Mouse (Mus musculus) left cerebral cortex, postnatal 4 days (tissue): ENCODE measurements at regions not wholly inside any gene's neighbourhood (a gene's known extent, or its start where the extent isn't known, plus 50 kb on each side); places are given as distances from the start of the nearest gene placed in this dataset.
A peak's percentile ranks its signal among the peaks of the same experiment; 100 is the strongest.
"Not testable (repeated sequence)": the region's sequence is repeated elsewhere in the genome, so short reads cannot be mapped to it uniquely, and the experiment has no call there.

Experiments used
- DNase-seq: peaks from one replicate; pipeline ENCODE4 v3.0.0-alpha.2; 2022
- intact Hi-C: fragments of 180-260 bp; cut with DNase I; formaldehyde crosslinking; loops from one replicate; pipeline ENCODE4 v1.15.1; 2025

DNA sequence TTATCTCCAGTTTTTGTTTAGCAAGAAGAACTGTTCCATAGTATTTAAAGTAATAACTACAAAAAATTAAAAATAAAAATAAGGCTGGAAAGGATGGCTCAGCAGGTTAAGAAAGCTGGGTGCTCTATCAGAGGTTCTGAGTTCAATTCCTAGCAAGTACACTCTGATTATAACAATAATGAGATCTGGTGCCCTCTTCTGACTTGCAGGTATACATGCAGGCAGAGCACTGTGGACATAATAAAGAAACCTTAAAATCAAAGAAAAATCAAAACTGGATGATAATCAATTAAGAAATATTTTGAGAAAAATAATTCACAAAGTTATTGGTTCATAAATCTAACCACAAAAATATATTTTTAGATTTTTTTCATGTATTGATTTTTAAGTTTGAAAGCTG is 346.7 kb upstream of the Cdh8 start:
- intact Hi-C loops: no loop called here
- DNase-seq: no peak

DNA sequence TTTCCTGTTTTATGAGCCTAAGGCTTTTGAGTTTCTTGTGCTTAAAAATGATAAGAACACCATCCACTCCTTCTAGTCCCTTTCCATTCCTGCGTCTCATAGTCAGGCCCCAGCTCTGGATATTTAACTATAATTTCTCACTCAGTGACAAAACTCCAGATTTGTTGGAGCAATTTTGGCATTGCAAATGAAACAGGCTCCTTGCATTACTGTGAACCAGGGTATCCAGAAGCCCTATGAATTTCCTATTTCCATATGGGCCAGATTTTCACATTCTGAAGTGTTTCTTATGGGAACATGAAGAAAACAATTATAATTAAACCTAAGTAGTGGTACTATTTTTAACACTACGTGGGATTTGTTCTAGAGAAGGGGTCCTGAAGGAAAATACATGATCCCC is 319.9 kb upstream of the Cdh8 start:
- intact Hi-C loops: no loop called here
- no peak for DNase-seq

DNA sequence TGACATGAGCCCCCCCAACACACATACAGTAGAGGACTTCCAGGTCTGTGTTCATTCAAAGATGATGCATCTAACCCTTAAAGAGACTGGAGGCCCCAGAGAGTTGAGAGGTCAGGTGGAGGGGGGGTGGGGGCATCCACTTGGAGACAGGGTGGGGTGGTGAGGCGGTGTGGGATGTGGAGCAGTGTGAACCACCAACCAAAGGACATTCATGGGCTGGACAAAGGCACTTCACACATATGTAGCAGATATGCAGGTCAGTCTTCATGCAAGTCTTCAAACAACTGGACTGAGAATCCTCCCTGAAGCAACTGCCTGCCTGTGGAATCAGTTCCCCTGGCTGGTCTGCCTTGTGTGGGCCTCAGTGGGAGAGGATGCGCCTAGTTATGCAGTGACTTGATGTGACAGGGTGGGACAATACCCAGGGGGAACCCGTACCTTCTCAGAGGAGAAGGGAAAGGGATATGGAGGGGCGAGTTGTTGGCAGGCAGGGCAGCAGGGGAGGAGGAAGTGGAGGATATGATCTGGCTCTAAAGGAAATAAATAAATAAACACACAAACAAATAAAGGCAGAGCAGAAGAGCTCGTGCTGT is 308.5 kb upstream of the Cdh8 start:
- no peak for DNase-seq
- intact Hi-C loops: no loop called here

DNA sequence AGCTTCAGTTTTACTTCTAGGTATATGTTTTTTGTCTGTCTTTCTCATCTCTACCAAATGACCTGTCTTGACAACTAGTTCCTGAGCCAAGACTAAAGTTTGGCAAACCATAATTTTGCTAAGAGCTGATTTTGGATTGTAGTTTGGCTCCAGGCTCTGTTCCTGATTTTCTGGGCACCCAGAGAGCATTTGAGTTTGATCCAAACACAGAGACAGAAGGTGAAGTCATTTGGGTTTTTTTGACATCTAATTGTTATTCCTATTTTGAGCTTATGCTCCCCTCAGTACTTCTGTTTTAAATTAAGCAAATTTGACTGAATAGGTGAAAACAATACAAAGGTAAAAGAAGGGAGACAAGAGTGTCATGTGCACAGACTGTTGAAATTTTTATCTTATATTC is 302.7 kb upstream of the Cdh8 start:
- intact Hi-C loops: no loop called here
- no peak for DNase-seq

DNA sequence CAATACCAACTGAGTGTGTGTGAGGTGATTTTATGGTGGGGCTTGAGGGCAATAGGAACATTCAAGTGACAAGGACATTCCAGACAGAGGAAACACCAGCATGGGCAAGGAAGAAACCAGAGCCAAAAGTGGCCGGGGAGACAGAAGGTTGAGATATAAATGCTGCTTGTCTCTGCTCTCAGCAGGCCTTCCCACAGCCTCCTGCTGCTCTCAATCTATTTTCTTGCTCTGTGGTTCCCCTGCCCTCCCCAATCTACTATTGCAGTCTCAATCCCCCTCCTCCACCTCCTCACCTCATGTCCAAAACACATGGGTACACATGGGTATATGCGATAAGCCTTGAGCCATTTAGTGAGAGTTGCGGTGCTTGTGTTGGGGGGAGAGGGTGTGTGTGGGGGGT is 265.4 kb upstream of the Cdh8 start:
- intact Hi-C loops: no loop called here
- peak; percentile 23 for DNase-seq

DNA sequence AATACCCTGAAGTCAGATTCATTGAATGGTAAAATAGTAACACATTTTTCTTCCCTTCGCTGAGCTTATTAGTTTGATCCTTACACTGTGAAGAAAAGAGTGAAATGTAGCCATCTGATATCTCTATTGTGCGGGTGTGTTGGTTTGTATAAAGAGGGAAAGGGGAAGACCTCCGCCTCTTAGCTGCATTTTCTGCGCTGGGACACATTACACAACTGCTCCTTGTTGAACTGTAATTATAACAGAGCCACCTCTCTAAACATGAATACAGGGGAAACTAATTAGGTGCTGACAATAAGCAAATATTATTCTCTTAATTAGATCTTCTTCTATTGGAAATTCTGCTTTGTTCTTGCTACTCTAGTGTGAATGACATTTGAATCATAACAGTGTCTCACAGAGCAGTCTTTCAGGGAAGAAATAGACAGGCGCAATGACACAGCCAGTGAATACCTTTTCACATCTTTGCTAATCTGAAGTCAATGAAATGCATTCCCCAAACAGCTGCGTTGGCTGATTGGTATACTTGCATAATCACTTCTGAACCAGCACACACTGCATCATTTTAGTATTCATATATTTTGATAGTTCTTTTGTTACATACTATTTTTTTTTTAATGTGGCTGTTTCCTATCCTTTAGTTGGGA is 263.1 kb upstream of the Cdh8 start:
- DNase-seq, intact Hi-C loops: not testable (repeated sequence)

DNA sequence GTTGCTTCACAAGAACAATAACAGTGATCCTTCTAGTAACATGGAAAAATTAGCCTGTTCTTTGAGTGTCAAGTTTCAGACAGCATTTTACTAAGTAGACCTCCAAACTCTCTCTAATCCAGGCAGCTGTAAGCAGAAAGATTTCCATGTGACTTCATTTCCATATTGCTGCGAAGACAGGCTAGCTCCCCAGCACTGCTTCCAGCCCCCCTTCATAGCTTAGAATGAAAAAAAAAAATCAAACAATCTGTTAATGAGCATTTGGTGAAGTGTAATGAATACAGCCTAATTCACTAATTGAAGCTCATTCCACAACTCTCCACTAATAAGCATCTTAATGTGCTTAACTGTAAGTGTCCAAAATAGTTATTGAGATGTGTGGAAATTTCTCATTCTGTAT is 251.4 kb upstream of the Cdh8 start:
- not testable (repeated sequence) for DNase-seq
- intact Hi-C loops: loop anchor here (5.0 kb wide), 1 partner anchor 165 kb away; no protein-coding TSS in a partner anchor

DNA sequence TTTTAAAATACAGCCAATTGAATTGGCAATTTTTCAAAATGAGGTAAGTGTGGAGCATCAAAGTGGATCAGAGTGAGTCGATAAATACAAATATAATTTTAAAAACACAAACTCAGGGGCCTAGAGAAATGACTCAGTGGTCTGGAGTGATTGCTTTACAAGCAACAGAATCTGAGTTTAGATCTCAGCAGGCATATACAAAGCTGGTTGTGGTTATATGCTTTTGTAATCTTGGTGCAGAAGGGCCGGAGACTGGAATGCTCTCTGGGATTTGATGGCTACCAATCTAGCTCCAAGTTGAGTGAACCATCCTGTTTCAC is 235.0 kb upstream of the Cdh8 start:
- no peak for DNase-seq
- intact Hi-C loops: no loop called here

DNA sequence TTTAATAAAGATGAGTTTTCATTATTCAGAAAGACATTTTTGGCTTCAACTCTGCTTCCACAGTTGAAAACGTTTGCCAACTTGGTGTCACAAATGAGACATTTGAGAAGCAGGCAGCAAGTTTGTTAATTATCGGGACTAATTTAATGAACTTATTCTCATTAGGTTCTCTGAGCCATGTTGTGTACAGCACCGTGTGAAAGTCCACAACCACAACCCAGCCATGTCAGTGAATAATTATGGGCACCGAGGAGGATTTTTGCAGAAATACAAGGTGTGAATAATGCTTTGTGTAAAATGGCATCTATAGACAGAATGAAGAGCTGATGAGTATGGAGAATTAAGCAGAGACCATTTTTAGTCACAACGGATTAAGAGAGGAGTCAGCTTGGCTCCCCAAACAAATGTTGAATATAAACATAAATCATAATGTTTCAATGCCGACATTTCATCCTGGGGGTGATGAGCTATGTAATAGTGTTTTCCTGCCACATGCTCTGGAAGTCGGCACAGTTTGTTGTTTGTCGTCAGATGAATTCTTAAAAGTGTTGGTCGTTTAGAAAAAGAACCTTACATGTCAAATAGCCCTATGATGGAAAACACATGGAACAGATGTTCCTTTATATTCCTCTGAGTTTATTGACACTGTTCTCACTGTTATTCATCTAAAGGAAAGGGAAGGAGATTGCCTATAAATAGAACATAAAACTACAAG is 234.5 kb upstream of the Cdh8 start:
- intact Hi-C loops: no loop called here
- no peak for DNase-seq

DNA sequence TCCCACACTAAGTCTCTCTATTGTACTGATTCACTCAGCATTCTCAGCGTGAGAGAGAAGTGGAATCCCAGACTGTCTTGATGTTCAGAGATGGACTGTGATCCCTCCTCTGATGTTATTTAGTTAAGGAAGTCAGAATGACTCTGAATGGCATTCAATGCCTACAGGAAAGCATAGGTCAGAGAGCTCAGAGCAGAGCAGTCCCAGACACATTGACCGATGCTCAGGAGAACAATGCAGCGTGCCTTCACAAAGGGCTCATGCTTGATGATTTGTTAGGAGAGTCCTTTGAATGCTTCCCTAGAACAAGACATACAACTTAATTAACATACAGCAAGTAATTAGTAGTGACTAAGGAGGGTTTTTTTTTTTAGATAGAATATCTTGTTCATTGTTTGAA is 224.3 kb upstream of the Cdh8 start:
- intact Hi-C loops: no loop called here
- no peak for DNase-seq

DNA sequence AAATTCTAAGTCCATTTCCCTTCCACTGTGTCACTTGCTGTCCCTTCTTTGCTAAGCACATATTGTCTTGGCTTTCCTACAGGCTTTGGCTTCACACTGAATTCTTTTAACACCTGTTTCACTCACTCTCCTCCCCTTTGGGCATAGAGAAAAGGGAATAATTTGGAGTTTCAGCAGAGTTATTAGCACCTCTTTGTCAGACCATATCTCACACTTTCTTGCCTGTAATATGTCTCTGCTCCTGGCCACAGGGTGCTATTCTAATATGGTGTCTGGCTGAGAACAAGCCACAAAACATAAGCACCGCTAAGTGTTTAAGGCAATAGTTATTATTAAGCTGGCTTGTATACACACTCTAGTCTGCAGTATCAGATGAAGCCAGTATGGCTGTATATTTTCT is 214.7 kb upstream of the Cdh8 start:
- intact Hi-C loops, DNase-seq: not testable (repeated sequence)

DNA sequence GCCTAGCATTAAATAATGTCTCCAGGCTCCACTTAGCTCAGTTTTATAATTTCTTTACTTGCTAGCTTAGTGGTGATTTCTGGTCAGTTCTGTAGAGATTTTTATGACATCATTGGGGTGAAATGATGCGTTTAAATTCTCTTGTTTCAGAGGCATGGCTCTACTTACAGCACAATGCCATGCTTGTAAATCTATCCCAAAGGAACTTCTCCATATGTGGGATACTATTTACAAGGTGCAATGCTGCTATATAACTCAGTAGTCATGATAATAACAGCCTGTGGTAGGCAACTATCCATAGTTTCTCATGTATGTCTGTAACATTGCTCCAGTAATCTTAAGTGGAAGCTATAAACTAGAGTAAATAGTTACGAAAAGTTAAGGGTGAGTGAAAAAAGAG is 205.4 kb upstream of the Cdh8 start:
- intact Hi-C loops: no loop called here
- no peak for DNase-seq

DNA sequence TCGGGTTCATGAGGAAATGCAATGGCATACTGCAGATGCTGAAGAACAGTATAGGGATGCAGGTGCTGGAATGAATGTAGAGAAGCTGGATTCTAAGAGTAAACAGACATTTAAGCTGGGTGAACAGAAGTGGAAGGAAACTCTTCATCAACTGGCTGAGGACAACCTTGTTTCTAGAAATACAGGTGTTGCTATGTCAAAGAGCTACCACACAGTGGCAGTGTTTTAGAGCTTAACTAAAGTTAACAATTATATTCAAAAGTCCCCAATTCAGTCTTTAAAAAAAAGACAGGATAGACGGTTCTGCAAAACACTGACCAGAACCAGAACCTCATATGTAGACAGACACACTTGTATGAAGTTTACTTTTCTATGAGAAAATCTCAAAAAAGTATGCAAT is 188.1 kb upstream of the Cdh8 start:
- DNase-seq: not testable (repeated sequence)
- intact Hi-C loops: loop anchor here (5.0 kb wide), 1 partner anchor 1168 kb away; no protein-coding TSS in a partner anchor

DNA sequence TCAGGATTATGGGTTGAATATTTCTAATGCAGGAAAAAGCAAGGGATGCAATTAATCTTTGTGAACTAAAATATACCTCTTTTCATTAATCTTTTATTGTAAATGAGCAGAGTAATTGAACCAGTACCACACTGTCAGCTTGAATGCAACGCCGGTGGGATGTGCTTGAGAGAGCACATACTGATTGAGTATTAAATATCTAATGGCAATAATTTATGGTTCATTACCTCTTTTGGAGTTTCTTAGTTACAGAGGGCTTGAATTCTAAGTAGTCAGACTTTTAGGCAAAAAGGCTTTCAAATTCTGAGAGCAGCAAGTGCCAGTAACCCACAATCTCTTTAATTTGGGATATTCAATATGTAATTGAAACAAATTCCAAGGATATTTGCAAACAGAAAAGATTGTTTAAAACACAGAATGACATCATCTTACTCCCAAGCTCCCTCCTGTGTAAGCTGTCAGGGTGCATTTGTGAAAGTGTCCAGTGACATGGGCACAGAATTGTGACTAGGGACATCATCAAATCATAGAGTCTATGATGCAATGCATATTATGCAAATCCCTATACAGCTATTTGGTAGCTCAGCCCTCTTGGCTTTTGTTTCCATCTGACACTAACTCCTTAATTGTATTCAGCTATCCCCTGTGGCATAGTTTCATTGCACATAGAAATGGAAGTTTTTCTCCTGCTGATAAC is 175.2 kb upstream of the Cdh8 start:
- intact Hi-C loops: no loop called here
- no peak for DNase-seq

DNA sequence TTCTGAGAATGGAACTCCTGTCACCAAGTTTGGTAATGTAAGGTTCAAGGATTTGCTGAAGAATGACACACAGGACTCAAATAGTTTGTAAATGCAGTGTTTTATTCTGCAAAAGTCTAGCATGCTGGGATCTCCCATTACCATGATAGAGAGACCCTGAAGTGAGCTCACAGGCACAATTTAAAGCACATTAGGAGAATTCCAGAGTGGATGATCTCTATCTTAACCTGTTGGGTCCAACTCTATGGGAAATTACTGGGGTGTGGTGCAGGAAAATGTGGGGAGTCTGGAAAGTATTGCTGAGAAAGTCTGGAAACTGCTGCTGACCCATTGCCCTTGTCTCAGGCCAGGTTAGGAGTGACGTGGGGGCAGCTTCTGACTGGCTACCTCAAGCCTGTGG is 127.8 kb upstream of the Cdh8 start:
- intact Hi-C loops: no loop called here
- DNase-seq: no peak

DNA sequence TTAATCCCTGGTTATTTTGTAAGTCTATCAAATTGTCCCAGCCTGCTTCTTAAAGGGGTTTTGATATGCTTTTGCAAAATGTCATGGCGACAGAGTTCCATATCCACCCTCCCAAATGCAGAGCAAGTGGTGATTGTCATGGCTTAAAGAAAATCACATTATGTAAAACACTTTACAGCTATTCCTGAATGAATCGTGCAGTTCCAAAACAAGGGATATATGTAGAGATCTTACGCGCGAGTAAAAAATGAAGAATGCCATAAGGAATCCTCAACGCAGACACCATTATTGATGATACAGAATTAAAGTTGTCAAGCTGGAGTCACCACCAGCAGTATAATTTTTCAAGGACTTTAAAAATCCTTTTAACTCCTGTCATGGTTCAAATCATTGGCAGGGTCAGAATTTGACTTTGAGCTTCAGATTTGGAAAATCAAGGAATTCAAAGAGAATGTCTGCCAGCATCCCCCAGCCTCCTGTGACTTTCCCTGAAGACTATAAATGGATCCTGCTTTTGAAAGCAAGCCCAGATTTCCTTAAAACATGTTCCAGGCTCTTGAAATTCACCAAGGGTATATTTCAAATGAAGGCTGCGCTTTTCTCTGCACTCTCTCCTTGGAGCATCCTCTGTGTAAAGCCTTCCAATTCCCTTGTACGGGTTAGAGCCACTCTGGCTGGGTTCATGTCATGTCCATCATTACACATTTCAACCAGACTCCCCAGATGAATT is 116.6 kb upstream of the Cdh8 start:
- intact Hi-C loops: no loop called here
- no peak for DNase-seq

DNA sequence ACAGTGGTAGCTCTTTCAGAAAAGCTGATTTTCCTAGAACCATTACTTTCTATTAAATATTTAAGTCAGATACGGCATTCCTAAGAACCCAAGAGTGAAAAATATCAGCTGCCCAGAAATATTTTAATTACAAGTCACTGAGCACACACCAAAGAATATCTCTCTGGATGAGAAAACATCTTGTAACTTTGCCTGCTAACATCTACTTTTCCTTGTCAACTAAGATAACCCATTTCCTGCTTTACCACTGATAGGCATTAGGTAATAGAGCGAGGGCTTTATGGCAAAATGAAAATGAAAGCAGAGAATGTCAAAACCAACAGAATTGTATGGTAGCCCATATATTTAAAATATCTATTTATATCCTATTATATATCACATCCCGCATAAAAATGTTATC is 85.8 kb upstream of the Cdh8 start:
- DNase-seq: no peak
- intact Hi-C loops: loop anchor here (5.0 kb wide), 1 partner anchor 165 kb away; no protein-coding TSS in a partner anchor
